Mouse (Mus musculus): ENCODE measurements around the gene Gm17469. TPM values are rescaled to one million over a fixed set of nuclear protein-coding genes. Genes with fewer than 3 reads are reported as not detected.
"Not testable (repeated sequence)": the region's sequence is repeated elsewhere in the genome, so short reads cannot be mapped to it uniquely, and the experiment has no call there.

The Gm17469 gene
- polyA plus RNA-seq (2015; fragmentation: Nextera tagmentation; extraction: Ambion mirVana), result not detected in 2 replicates

DNA sequence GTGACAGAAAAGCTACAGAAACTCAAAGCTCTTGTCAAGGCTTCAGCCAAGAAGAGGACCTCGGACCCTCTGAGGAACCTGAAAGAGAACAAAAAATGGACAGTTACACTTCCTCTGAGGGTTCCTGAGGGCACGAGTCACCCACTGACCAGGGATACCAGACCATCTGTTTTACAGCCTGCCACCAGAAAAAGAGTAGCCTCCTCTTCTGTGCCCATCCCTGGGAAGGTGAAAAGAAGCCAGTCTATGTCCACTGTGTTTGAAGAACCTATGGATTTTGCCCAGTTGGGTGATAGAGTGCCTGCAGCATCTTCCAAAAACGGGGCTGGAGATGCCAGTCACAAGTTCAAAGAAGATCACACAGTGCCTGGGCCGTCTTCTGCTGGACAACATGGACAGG lies at the start of gene Gm17469:
Gm17469 (plus strand) TSS at position 301 of the 400 bp plus-strand sequence.
- not testable (repeated sequence) for H3K4me2 ChIP-seq; H3K9ac ChIP-seq; H3K27ac ChIP-seq; ATAC-seq; H3K4me1 ChIP-seq; H3K27me3 ChIP-seq; H3K4me3 ChIP-seq; H3K36me3 ChIP-seq (ENCODE audit: poor library complexity, severe bottlenecking); H3K9me3 ChIP-seq (replicated peaks)
- no CpG with 5 or more reads among the region's 4 CpGs for WGBS

Other genes with a start within 250 kb of the Gm17469 start
- gene Gm17584, start 129.3 kb upstream of the Gm17469 start, polyA plus RNA-seq (2015; fragmentation: Nextera tagmentation; extraction: Ambion mirVana), result not detected in 2 replicates